Mouse (Mus musculus) CH12.LX (cell line): ENCODE results near the gene Bnc2.

Source experiments
- CHD2 ChIP-seq: IDR thresholded peaks from 2 replicates; pipeline ENCODE4 v1.6.1; 2011; ENCODE audit warnings: low read length, improper control_type of control experiment
- CTCF ChIP-seq, 2 experiments: IDR thresholded peaks in 1 of 2; conservative IDR thresholded peaks in 1 of 2; 2 replicates each; pipeline ENCODE4 v1.5.1; 2011 to 2012; ENCODE audit warnings: low read depth in 2 of 2, low read length in 2 of 2, improper control_type of control experiment in 1 of 2, inconsistent platforms in 1 of 2, mild to moderate bottlenecking in 1 of 2, moderate library complexity in 1 of 2
- E2F4 ChIP-seq: IDR thresholded peaks from 2 replicates; pipeline ENCODE4 v1.6.1; 2011; ENCODE audit warnings: low read depth, low read length, improper control_type of control experiment; ENCODE audit not compliant: insufficient replicate concordance
- EP300 ChIP-seq: IDR thresholded peaks from 2 replicates; pipeline ENCODE4 v1.6.1; 2011; ENCODE audit warnings: low read length, improper control_type of control experiment
- KAT2A ChIP-seq: IDR thresholded peaks from 2 replicates; pipeline ENCODE4 v1.6.1; 2012; ENCODE audit warnings: low read length, improper control_type of control experiment, inconsistent platforms; ENCODE audit not compliant: insufficient replicate concordance
- MAX ChIP-seq: IDR thresholded peaks from 2 replicates; pipeline ENCODE4 v1.6.1; 2011; ENCODE audit warnings: low read length, improper control_type of control experiment
- POLR2A ChIP-seq: IDR thresholded peaks from 2 replicates; pipeline ENCODE4 v1.6.1; 2011; ENCODE audit warnings: low read depth, mild to moderate bottlenecking, improper control_type of control experiment, low read length
- UBTF ChIP-seq: IDR thresholded peaks from 2 replicates; pipeline ENCODE4 v1.6.1; 2012; ENCODE audit warnings: low read depth, mild to moderate bottlenecking, inconsistent platforms, low read length, improper control_type of control experiment, moderate library complexity
- USF1 ChIP-seq: IDR thresholded peaks from 2 replicates; pipeline ENCODE4 v1.6.1; 2014; ENCODE audit warnings: low read depth, mild to moderate bottlenecking, inconsistent platforms, low read length, improper control_type of control experiment
- USF2 ChIP-seq: conservative IDR thresholded peaks from 2 replicates; pipeline ENCODE4 v1.6.1; 2011; ENCODE audit warnings: low read depth, low read length, improper control_type of control experiment
- ZC3H11A ChIP-seq: IDR thresholded peaks from 2 replicates; pipeline ENCODE4 v1.6.1; 2012; ENCODE audit warnings: low read depth, mild to moderate bottlenecking, inconsistent platforms, low read length, improper control_type of control experiment
- ZKSCAN1 ChIP-seq: IDR thresholded peaks from 2 replicates; pipeline ENCODE4 v1.6.1; 2012; ENCODE audit warnings: low read depth, inconsistent platforms, low read length, improper control_type of control experiment, borderline replicate concordance
- ZMIZ1 ChIP-seq: IDR thresholded peaks from 2 replicates; pipeline ENCODE4 v1.6.1; 2012; ENCODE audit warnings: low read depth, mild to moderate bottlenecking, inconsistent platforms, low read length, improper control_type of control experiment

GRCm38 (mm10) chr4:84302949-84303348 lies 372.1 kb downstream of the Bnc2 start:
- TF ChIP-seq CTCF (conservative IDR thresholded peaks at IDR 0.05 in 1 of 2, IDR thresholded peaks at IDR 0.05 in 1 of 2; ENCODE audit: low read depth in 2 of 2, low read length in 2 of 2): no peak
- TF ChIP-seq ZMIZ1: no peak
- TF ChIP-seq EP300: no peak
- no peak for TF ChIP-seq ZKSCAN1
- TF ChIP-seq KAT2A: no peak
- no peak for TF ChIP-seq POLR2A
- TF ChIP-seq USF1: no peak
- no peak for TF ChIP-seq MAX
- no peak for TF ChIP-seq CHD2
- TF ChIP-seq ZC3H11A: no peak
- TF ChIP-seq USF2: no peak
- TF ChIP-seq E2F4: no peak
- TF ChIP-seq UBTF: no peak
